ENCODE assay signal across 8 mouse cellular contexts in genomic region chr4:129819712-129820336, GRCm38 (mm10). TPM values are rescaled to one million over a fixed set of nuclear protein-coding genes. Genes with fewer than 3 reads are reported as not detected.
DNase-seq lines count a peak whose midpoint lies in the region; ATAC-seq lines count a peak whose summit lies in the region.

No protein-coding gene starts in this region.

- H3K4me1 ChIP-seq in embryonic facial prominence, embryonic 14.5 days (ENCODE audit: control insufficient read depth, insufficient read depth, low read length): peaks cover 48% of the 10 kb centered on the region
- peaks cover 42% of the 10 kb centered on the region for H3K4me1 ChIP-seq in kidney, embryonic 14.5 days (ENCODE audit: control insufficient read depth, insufficient read depth, low read length)
- H3K4me1 ChIP-seq in limb, embryonic 15.5 days: peaks cover 54% of the 10 kb centered on the region

- peak overlapping the region; percentile 95 for H3K27ac ChIP-seq in embryonic facial prominence, embryonic 14.5 days (replicated peaks; ENCODE audit: low read depth, low read length)
- peak overlapping the region; percentile 94 for H3K27ac ChIP-seq in kidney, embryonic 14.5 days (ENCODE audit: low read depth, low read length)
- H3K27ac ChIP-seq in limb, embryonic 15.5 days: peak overlapping the region; percentile 96

- H3K9me3 ChIP-seq in embryonic facial prominence, embryonic 14.5 days (ENCODE audit: control insufficient read depth, low read length): no peaks in the 10 kb centered on the region
- H3K9me3 ChIP-seq in kidney, embryonic 14.5 days (ENCODE audit: control insufficient read depth, low read length): no peaks in the 10 kb centered on the region
- no peaks in the 10 kb centered on the region for H3K9me3 ChIP-seq in limb, embryonic 15.5 days

- H3K4me2 ChIP-seq in embryonic facial prominence, embryonic 14.5 days (ENCODE audit: low read depth, low read length): peak overlapping the region; percentile 80
- peak overlapping the region; percentile 62 for H3K4me2 ChIP-seq in kidney, embryonic 14.5 days (replicated peaks; ENCODE audit: low read depth, low read length)
- peak overlapping the region; percentile 85 for H3K4me2 ChIP-seq in limb, embryonic 15.5 days

- WGBS in embryonic facial prominence, embryonic 14.5 days: under 1% methylated on average over 25 of the region's 83 CpGs
- 0% methylated on average over 66 of the region's 83 CpGs for WGBS in kidney, embryonic 14.5 days
- under 1% methylated on average over 50 of the region's 83 CpGs for WGBS in limb, embryonic 15.5 days

- DNase-seq in 3T3-L1 (ENCODE audit: low read depth, low spot score): peak; percentile 93
- peak; percentile 92 to 94 for DNase-seq in adrenal gland, postnatal 4 days (ENCODE audit: low spot score in 2 of 2)
- peak; percentile 98 for DNase-seq in embryonic facial prominence, embryonic 14.5 days (ENCODE audit: low spot score)
- DNase-seq in heart, adult 9 months (ENCODE audit: low spot score in 2 of 2): peak; percentile 98 to 99
- peak; percentile 94 to 97 for DNase-seq in monocyte, adult 2 months (ENCODE audit: low read depth in 1 of 2, low spot score in 2 of 2)
- DNase-seq in spleen, postnatal 36 days (ENCODE audit: low spot score in 2 of 2): peak; percentile 99

- no peaks in the 10 kb centered on the region for H3K36me3 ChIP-seq in embryonic facial prominence, embryonic 14.5 days (ENCODE audit: control insufficient read depth, insufficient read depth, low read length)
- H3K36me3 ChIP-seq in kidney, embryonic 14.5 days (ENCODE audit: control insufficient read depth, insufficient read depth, low read length): no peaks in the 10 kb centered on the region
- H3K36me3 ChIP-seq in limb, embryonic 15.5 days: no peaks in the 10 kb centered on the region

- H3K4me3 ChIP-seq in embryonic facial prominence, embryonic 14.5 days (ENCODE audit: low read depth, low read length): peak overlapping the region; percentile 83
- H3K4me3 ChIP-seq in kidney, embryonic 14.5 days (ENCODE audit: low read length): peak overlapping the region; percentile 93
- H3K4me3 ChIP-seq in limb, embryonic 15.5 days: peak overlapping the region; percentile 93

- no peaks in the 10 kb centered on the region for H3K27me3 ChIP-seq in embryonic facial prominence, embryonic 14.5 days (replicated peaks; ENCODE audit: control insufficient read depth, insufficient read depth, low read length)
- no peaks in the 10 kb centered on the region for H3K27me3 ChIP-seq in kidney, embryonic 14.5 days (ENCODE audit: control insufficient read depth, insufficient read depth, low read length)
- H3K27me3 ChIP-seq in limb, embryonic 15.5 days: no peaks in the 10 kb centered on the region

- peak; percentile 96 for ATAC-seq in embryonic facial prominence, embryonic 14.5 days (ENCODE audit: low read depth)
- peak; percentile 97 for ATAC-seq in kidney, embryonic 14.5 days (ENCODE audit: low FRiP score, low TSS enrichment)
- peak; percentile 94 for ATAC-seq in limb, embryonic 15.5 days (ENCODE audit: insufficient number of reproducible peaks, low FRiP score, low TSS enrichment, low read depth)

- H3K9ac ChIP-seq in embryonic facial prominence, embryonic 14.5 days (ENCODE audit: low read depth, low read length): peak overlapping the region; percentile 94
- H3K9ac ChIP-seq in kidney, embryonic 14.5 days (ENCODE audit: low read depth, low read length): peak overlapping the region; percentile 96
- H3K9ac ChIP-seq in limb, embryonic 15.5 days: peak overlapping the region; percentile 95

RNA-seq across cellular contexts. Expression of gene Ptp4a2, which starts 8.8 kb away (rescaled TPM):
- 100 to 1,000 TPM; 282 to 309 TPM for total RNA-seq in adrenal gland, postnatal 4 days (2021)
- 306 and 319 TPM in 2 replicates for polyA plus RNA-seq in embryonic facial prominence, embryonic 14.5 days (2014; fragmentation: Nextera tagmentation; extraction: Ambion mirVana)
- polyA plus RNA-seq in kidney, embryonic 14.5 days (2014; fragmentation: Nextera tagmentation; extraction: Ambion mirVana): 253 and 276 TPM in 2 replicates
- polyA plus RNA-seq in limb, embryonic 15.5 days (2015; fragmentation: Nextera tagmentation; extraction: Ambion mirVana): 339 and 355 TPM in 2 replicates

Comparison
In these comparisons a context has a peak if more than half of its experiments do, and no peak if none do; other contexts are left out.
1. Peak in every context shown above with its lines: DNase-seq, ATAC-seq, H3K4me3 ChIP-seq and H3K27ac ChIP-seq.